Mouse (Mus musculus) embryonic facial prominence, embryonic 14.5 days (tissue): Measurements from ENCODE around the gene Lrp3. TPM values are rescaled to one million over a fixed set of nuclear protein-coding genes. Genes with fewer than 3 reads are reported as not detected.

ENCODE experiments used
- ATAC-seq: fragments of 200-750 bp; cut with Nextera tagmentation; 2 replicates; pipeline ENCODE4 v1.8.0; 2017; ENCODE audit warnings: low read depth, moderate number of reproducible peaks, moderate TSS enrichment
- DNase-seq: peaks from one replicate; pipeline ENCODE4 v3.0.0-alpha.2; 2015; ENCODE audit warnings: low spot score
- H3K27ac ChIP-seq: fragments of 300-500 bp; sonication (generic); replicated peaks from 2 replicates; pipeline ENCODE4 v1.5.1; 2014; ENCODE audit warnings: low read depth, mild to moderate bottlenecking, low read length, moderate library complexity
- H3K27me3 ChIP-seq: fragments of 300-500 bp; sonication (generic); replicated peaks from 2 replicates; pipeline ENCODE4 v1.6.1; 2014; ENCODE audit warnings: low read length; ENCODE audit not compliant: control insufficient read depth, insufficient read depth
- H3K36me3 ChIP-seq: fragments of 300-500 bp; sonication (generic); 2 replicates; pipeline ENCODE4 v1.6.1; 2014; ENCODE audit warnings: low read length, mixed read lengths; ENCODE audit not compliant: control insufficient read depth, insufficient read depth
- H3K4me1 ChIP-seq: fragments of 300-500 bp; sonication (generic); 2 replicates; pipeline ENCODE4 v1.6.1; 2014; ENCODE audit warnings: antibody characterized with exemption, low read length; ENCODE audit not compliant: control insufficient read depth, insufficient read depth
- H3K4me2 ChIP-seq: fragments of 300-500 bp; sonication (generic); 2 replicates; pipeline ENCODE4 v1.6.1; 2014; ENCODE audit warnings: low read depth, mild to moderate bottlenecking, low read length, moderate library complexity, mixed read lengths
- H3K4me3 ChIP-seq: fragments of 300-500 bp; sonication (generic); 2 replicates; pipeline ENCODE4 v1.5.1; 2014; ENCODE audit warnings: low read depth, mild to moderate bottlenecking, low read length
- H3K9ac ChIP-seq: fragments of 300-500 bp; sonication (generic); 2 replicates; pipeline ENCODE4 v1.6.1; 2014; ENCODE audit warnings: low read depth, mild to moderate bottlenecking, low read length, moderate library complexity, mixed read lengths
- H3K9me3 ChIP-seq: fragments of 300-500 bp; sonication (generic); 2 replicates; pipeline ENCODE4 v1.6.1; 2016; ENCODE audit warnings: low read length; ENCODE audit not compliant: control insufficient read depth
- WGBS: fragments of 180-500 bp; shearing (Covaris S2); extraction: QIAGEN DNeasy Blood & Tissue Kit; methylation state at CpG from one replicate; pipeline ENCODE4 v1.1.7; 2014; 5-methylcytosine and 5-hydroxymethylcytosine counted together
- polyA plus RNA-seq: library from polyadenylated mRNA; unstranded; fragments of >200 nt; fragmentation: Nextera tagmentation; extraction: Ambion mirVana; gene quantifications from 2 replicates; pipeline ENCODE4 v1.2.1, GENCODE M21; 2014

The Lrp3 gene
- polyA plus RNA-seq, 1 experiment from 2014 or later, result 11.0 TPM

- Histone ChIP-seq H3K27me3 (no peaks in the 10 kb centered on the region), H3K36me3 (no peaks in the 10 kb centered on the region), H3K4me1 (no peaks in the 10 kb centered on the region), H3K9ac (no peak overlapping the region), H3K27ac (no peak overlapping the region), H3K4me2 (no peak overlapping the region), H3K4me3 (no peak overlapping the region), H3K9me3 (no peaks in the 10 kb centered on the region)
- WGBS, result 75% methylated on average over 7 of the region's 7 CpGs
- ATAC-seq (no peak), DNase-seq (no peak)
These were observed 51.7 kb downstream of the Lrp3 start for GRCm38 (mm10) chr7:35163600-35163999.

- no peak for ATAC-seq
These were observed 52.9 kb downstream of the Lrp3 start for GRCm38 (mm10) chr7:35162443-35162842.

GRCm38 (mm10) chr7:35157512-35157911 lies 57.8 kb downstream of the Lrp3 start:
- no peak for ATAC-seq
- Histone ChIP-seq H3K27ac (no peak overlapping the region), H3K4me3 (no peak overlapping the region), H3K4me1 (no peaks in the 10 kb centered on the region), H3K9me3 (no peaks in the 10 kb centered on the region), H3K4me2 (no peak overlapping the region), H3K36me3 (no peaks in the 10 kb centered on the region), H3K27me3 (no peaks in the 10 kb centered on the region), H3K9ac (no peak overlapping the region)
- 68% methylated on average over 3 of the region's 3 CpGs for WGBS
- DNase-seq, result no peak

More at GRCm38 (mm10) chr7:35162443-35162842, 52.9 kb downstream of the Lrp3 start:
- WGBS, result 77% methylated on average over 6 of the region's 6 CpGs
- DNase-seq, result no peak
- no peak overlapping the region for H3K9ac ChIP-seq
- H3K27me3 ChIP-seq, result no peaks in the 10 kb centered on the region
- H3K4me2 ChIP-seq, result no peak overlapping the region
- H3K4me1 ChIP-seq, result no peaks in the 10 kb centered on the region
- no peaks in the 10 kb centered on the region for H3K36me3 ChIP-seq
- H3K4me3 ChIP-seq, result no peak overlapping the region
- no peak overlapping the region for H3K27ac ChIP-seq
- H3K9me3 ChIP-seq, result no peaks in the 10 kb centered on the region

GRCm38 (mm10) chr7:35156561-35157477 lies 58.5 kb downstream of the Lrp3 start:
- WGBS, result 74% methylated on average over 16 of the region's 16 CpGs
- Histone ChIP-seq H3K4me3 (no peak overlapping the region), H3K9me3 (no peaks in the 10 kb centered on the region), H3K4me2 (no peak overlapping the region), H3K36me3 (no peaks in the 10 kb centered on the region), H3K27ac (no peak overlapping the region), H3K4me1 (no peaks in the 10 kb centered on the region), H3K27me3 (no peaks in the 10 kb centered on the region), H3K9ac (no peak overlapping the region)
- no peak for ATAC-seq
- no peak for DNase-seq

GRCm38 (mm10) chr7:35154449-35154848 lies 60.8 kb downstream of the Lrp3 start:
- H3K27me3 ChIP-seq, result no peaks in the 10 kb centered on the region
- H3K4me1 ChIP-seq, result no peaks in the 10 kb centered on the region
- DNase-seq (no peak), ATAC-seq (no peak)
- no peak overlapping the region for H3K9ac ChIP-seq
- 78% methylated on average over 12 of the region's 12 CpGs for WGBS
- H3K4me2 ChIP-seq, result no peak overlapping the region
- H3K4me3 ChIP-seq, result no peak overlapping the region
- no peak overlapping the region for H3K27ac ChIP-seq
- no peaks in the 10 kb centered on the region for H3K9me3 ChIP-seq
- H3K36me3 ChIP-seq, result no peaks in the 10 kb centered on the region

GRCm38 (mm10) chr7:35150860-35151259 lies 64.4 kb downstream of the Lrp3 start:
- 70% methylated on average over 5 of the region's 5 CpGs for WGBS
- H3K9ac ChIP-seq, result no peak overlapping the region
- no peak overlapping the region for H3K4me3 ChIP-seq
- H3K27me3 ChIP-seq, result no peaks in the 10 kb centered on the region
- no peaks in the 10 kb centered on the region for H3K36me3 ChIP-seq
- ATAC-seq, result no peak
- H3K4me1 ChIP-seq, result no peaks in the 10 kb centered on the region
- DNase-seq, result no peak
- H3K27ac ChIP-seq, result no peak overlapping the region
- H3K9me3 ChIP-seq, result no peaks in the 10 kb centered on the region
- H3K4me2 ChIP-seq, result no peak overlapping the region

Other genes with a start within 250 kb of the Lrp3 start
- gene Cebpg, start 158.9 kb downstream of the Lrp3 start, polyA plus RNA-seq, result 39.3 and 44.3 TPM in 2 replicates
- gene Cebpa, start 96.2 kb downstream of the Lrp3 start, polyA plus RNA-seq, result 8.7 and 10.9 TPM in 2 replicates
- gene Slc7a10, start 29.1 kb downstream of the Lrp3 start, polyA plus RNA-seq, result 5.1 and 5.6 TPM in 2 replicates
- 13.7 and 17.6 TPM in 2 replicates for gene Gpatch1, start 102.9 kb upstream of the Lrp3 start, polyA plus RNA-seq
- gene Rhpn2, start 118.7 kb upstream of the Lrp3 start, polyA plus RNA-seq, result 3.8 and 4.0 TPM in 2 replicates
- 11.3 and 12.5 TPM in 2 replicates for gene Faap24, start 181.3 kb upstream of the Lrp3 start, polyA plus RNA-seq
- 27.8 and 29.7 TPM in 2 replicates for gene Cep89, start 181.5 kb upstream of the Lrp3 start, polyA plus RNA-seq
- 0.14 and 0.42 TPM in 2 replicates for gene Slc7a9, start 233.3 kb upstream of the Lrp3 start, polyA plus RNA-seq